Mouse (Mus musculus) intestine, embryonic 14.5 days (tissue): Measurements from ENCODE around the gene Eif3m. TPM values are rescaled to one million over a fixed set of nuclear protein-coding genes. Genes with fewer than 3 reads are reported as not detected.

ENCODE experiments used
- ATAC-seq: fragments of 200-750 bp; cut with Nextera tagmentation; replicated peaks from 2 replicates; pipeline ENCODE4 v1.8.0; 2017; ENCODE audit warnings: low read depth, moderate number of reproducible peaks, moderate TSS enrichment, moderate library complexity; ENCODE audit not compliant: low FRiP score, low TSS enrichment
- DNase-seq: peaks from one replicate; pipeline ENCODE4 v3.0.0-alpha.2; 2018; ENCODE audit warnings: low spot score
- H3K27ac ChIP-seq: fragments of 300-500 bp; sonication (generic); 2 replicates; pipeline ENCODE4 v1.5.1; 2014; ENCODE audit warnings: low read depth, mild to moderate bottlenecking, control low read depth
- H3K27me3 ChIP-seq: fragments of 300-500 bp; sonication (generic); replicated peaks from 2 replicates; pipeline ENCODE4 v1.6.1; 2014; ENCODE audit warnings: low read length, control low read depth; ENCODE audit not compliant: control insufficient read depth, insufficient read depth
- H3K36me3 ChIP-seq: fragments of 300-500 bp; sonication (generic); 2 replicates; pipeline ENCODE4 v1.6.1; 2014; ENCODE audit warnings: low read length, control low read depth; ENCODE audit not compliant: control insufficient read depth, insufficient read depth
- H3K4me1 ChIP-seq: fragments of 300-500 bp; sonication (generic); replicated peaks from 2 replicates; pipeline ENCODE4 v1.6.1; 2014; ENCODE audit warnings: low read length, control low read depth, mixed read lengths; ENCODE audit not compliant: control insufficient read depth, insufficient read depth
- H3K4me2 ChIP-seq: fragments of 300-500 bp; sonication (generic); 2 replicates; pipeline ENCODE4 v1.6.1; 2014; ENCODE audit warnings: low read length
- H3K4me3 ChIP-seq: fragments of 300-500 bp; sonication (generic); 2 replicates; pipeline ENCODE4 v1.5.1; 2014; ENCODE audit warnings: low read depth, low read length, control low read depth, mixed read lengths
- H3K9ac ChIP-seq: fragments of 300-500 bp; sonication (generic); 2 replicates; pipeline ENCODE4 v1.6.1; 2014; ENCODE audit warnings: mild to moderate bottlenecking, low read length
- H3K9me3 ChIP-seq: fragments of 300-500 bp; sonication (generic); 2 replicates; pipeline ENCODE4 v1.6.1; 2016; ENCODE audit warnings: low read length, control low read depth; ENCODE audit not compliant: control insufficient read depth
- WGBS: fragments of 180-500 bp; shearing (Covaris S2); extraction: QIAGEN DNeasy Blood & Tissue Kit; methylation state at CpG from one replicate; pipeline ENCODE4 v1.1.7; 2014; 5-methylcytosine and 5-hydroxymethylcytosine counted together
- polyA plus RNA-seq: library from polyadenylated mRNA; unstranded; fragments of >200 nt; fragmentation: Nextera tagmentation; extraction: Ambion mirVana; gene quantifications from 2 replicates; pipeline ENCODE4 v1.2.1, GENCODE M21; 2014

Gene Eif3m
- polyA plus RNA-seq, 1 experiment from 2014 or later: 303 TPM

DNA sequence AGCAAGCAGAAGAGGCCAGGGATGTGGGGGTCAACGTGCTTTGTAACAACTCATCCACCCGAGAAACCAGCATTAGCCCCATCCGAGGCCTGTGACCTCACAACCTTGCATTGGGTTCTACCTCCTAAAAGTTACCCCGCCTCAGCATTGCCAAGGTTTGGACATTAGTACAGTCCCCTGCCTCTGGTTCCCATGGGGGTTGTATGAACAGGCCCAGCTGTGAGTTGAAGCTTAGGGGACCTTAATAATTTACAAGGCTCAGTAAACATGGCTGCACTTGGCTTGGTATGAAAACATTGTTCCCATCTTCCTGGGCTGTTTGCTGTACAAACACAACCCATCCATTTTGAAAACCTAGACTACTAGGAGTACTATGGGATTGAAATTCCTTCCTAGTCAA, 6.9 kb upstream of the Eif3m start:
- no peak overlapping the region for H3K9ac ChIP-seq
- ATAC-seq (no peak), DNase-seq (no peak)
- no peaks in the 10 kb centered on the region for H3K4me1 ChIP-seq
- H3K4me2 ChIP-seq: no peak overlapping the region
- H3K4me3 ChIP-seq: no peak overlapping the region
- WGBS: 80% methylated on average over 4 of the region's 4 CpGs
- no peaks in the 10 kb centered on the region for H3K36me3 ChIP-seq
- H3K9me3 ChIP-seq: no peaks in the 10 kb centered on the region
- H3K27ac ChIP-seq: no peak overlapping the region
- H3K27me3 ChIP-seq: no peaks in the 10 kb centered on the region

DNA sequence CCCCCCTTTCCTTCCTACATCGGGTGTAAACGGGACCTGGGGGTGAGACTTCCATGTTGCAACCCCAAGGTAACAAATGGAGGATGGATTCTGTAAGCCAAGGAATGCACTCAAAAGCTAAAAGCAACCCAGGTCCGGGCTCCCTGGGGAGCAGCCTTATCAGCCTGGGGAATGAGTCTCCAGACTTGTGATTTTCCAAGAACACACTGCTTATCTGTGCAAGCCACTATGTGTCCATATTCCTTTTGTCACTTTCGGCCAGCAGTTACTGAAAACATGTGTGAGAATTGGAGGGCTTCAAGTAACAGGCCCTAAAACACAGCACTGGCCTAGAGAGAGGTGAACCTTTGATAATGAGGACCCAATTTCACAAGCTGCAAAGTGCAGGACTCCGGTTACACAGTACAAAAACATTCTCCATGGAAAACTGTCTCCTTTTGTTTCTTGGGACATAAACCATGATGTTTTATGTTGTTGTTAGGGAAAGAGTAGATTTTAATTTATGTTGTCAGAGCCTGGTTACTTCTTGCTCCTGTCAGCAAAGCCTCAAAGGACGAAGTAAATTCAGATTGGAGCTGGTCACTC, 6.2 kb upstream of the Eif3m start:
- H3K27me3 ChIP-seq: no peaks in the 10 kb centered on the region

DNA sequence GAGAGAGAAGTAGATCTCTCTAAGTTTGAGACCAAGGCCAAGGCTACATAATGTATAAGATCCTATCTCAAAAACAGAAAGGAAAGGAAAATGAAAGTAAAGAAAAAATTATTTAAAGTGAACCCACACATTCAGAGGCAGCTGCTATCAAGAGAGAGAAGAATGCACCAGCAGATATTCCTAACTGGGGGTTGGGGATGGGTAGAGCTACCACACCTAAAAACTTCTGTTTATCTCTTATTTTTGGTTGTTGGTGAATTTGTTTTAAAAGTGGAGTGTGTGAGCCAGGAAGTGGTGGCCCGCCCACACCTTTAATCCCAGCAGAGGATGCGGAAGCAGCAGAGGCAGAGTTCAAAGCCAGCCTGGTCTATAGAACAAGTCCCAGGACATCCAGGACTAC, 5.0 kb upstream of the Eif3m start:
- no peaks in the 10 kb centered on the region for H3K27me3 ChIP-seq
- no peak overlapping the region for H3K9ac ChIP-seq
- WGBS: 95% methylated on average over 2 of the region's 2 CpGs
- peaks cover 5% of the 10 kb centered on the region; the same call in 1 of the 2 replicates for H3K4me1 ChIP-seq
- DNase-seq (no peak), ATAC-seq (no peak)
- H3K36me3 ChIP-seq: no peaks in the 10 kb centered on the region
- no peak overlapping the region for H3K4me3 ChIP-seq
- no peak overlapping the region for H3K4me2 ChIP-seq
- no peak overlapping the region for H3K27ac ChIP-seq
- no peaks in the 10 kb centered on the region for H3K9me3 ChIP-seq

More for the DNA sequence above, 6.2 kb upstream of the Eif3m start:
- Histone ChIP-seq H3K36me3 (no peaks in the 10 kb centered on the region), H3K4me1 (no peaks in the 10 kb centered on the region), H3K4me2 (no peak overlapping the region), H3K27ac (no peak overlapping the region), H3K9ac (no peak overlapping the region), H3K4me3 (no peak overlapping the region), H3K9me3 (no peaks in the 10 kb centered on the region)
- no peak for ATAC-seq
- WGBS: 69% methylated on average over 6 of the region's 6 CpGs
- no peak for DNase-seq

DNA sequence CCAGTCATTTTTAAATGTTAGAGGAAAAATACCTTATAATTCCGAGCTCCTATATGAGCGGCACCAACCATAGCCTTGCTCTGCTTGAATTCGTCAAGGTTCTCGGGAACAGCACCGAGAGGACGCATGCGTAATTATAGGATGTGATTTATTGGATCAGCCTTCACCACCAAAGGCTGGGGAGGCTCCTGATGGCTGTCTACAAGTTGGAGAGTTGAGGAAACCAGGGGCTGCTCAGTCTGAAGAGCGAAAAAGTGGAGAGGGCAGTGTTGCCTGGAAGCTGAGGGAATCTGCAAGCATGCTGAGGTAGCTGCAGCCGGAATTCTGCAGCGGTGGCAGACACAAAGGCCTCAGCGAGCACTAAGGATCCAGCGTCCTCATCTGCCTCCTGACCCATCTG, 4.4 kb upstream of the Eif3m start:
- no peaks in the 10 kb centered on the region for H3K36me3 ChIP-seq
- H3K27ac ChIP-seq: no peak overlapping the region
- H3K4me2 ChIP-seq: no peak overlapping the region
- DNase-seq (no peak), ATAC-seq (no peak)
- no peaks in the 10 kb centered on the region for H3K9me3 ChIP-seq
- H3K9ac ChIP-seq: no peak overlapping the region
- H3K27me3 ChIP-seq: no peaks in the 10 kb centered on the region
- H3K4me3 ChIP-seq: no peak overlapping the region
- 62% methylated on average over 12 of the region's 12 CpGs for WGBS
- H3K4me1 ChIP-seq: peaks cover 5% of the 10 kb centered on the region; the same call in 1 of the 2 replicates

DNA sequence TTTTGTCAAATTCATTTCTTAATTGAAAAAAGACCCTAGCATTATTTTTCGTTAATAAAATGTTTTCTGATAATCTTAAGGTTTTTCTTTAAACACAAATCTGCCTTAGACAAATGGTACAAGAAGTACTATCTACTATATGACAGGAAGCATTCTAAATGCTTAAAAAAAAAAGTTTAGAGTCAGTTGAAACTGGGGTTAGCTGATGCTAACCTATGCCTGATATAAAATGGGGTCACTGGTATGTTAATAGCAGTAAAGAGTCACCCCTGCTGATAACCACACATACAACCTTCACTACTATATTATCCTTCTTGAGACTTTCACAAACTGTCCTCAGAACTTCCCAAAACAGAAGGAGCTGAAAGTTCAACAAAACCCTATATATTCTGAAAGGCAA, 2.6 kb upstream of the Eif3m start:
- WGBS: 87% methylated on average over 1 of the region's 1 CpGs

DNA sequence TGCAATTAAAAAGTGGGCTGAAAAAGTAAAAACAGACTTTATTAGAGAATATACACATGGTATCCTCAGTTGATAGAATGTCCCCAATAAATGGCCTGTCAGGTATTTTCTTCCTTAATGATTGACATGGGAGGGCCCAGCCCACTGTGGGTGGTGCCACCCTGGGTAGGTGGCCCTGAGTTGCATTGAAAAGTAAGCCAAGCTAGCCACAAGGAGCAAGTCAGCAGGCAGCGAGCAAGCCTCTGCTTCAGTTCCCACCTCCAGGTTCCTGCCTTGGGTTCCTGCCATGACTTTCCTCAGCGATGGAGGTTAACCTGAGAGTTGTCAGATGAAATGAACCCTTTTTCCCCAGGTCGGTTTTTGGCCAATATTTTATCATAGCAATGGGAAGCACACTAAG, 922 bp upstream of the Eif3m start:
- Histone ChIP-seq H3K27me3 (no peaks in the 10 kb centered on the region), H3K9ac (no peak overlapping the region), H3K36me3 (peaks cover 12% of the 10 kb centered on the region), H3K4me1 (peaks cover 12% of the 10 kb centered on the region; the same call in 1 of the 2 replicates), H3K9me3 (no peaks in the 10 kb centered on the region), H3K4me3 (no peak overlapping the region), H3K4me2 (peak overlapping the region; percentile 78; the same call in 1 of the 2 replicates), H3K27ac (no peak overlapping the region)
- DNase-seq (no peak), ATAC-seq (no peak)
- WGBS: 76% methylated on average over 3 of the region's 3 CpGs

More for the DNA sequence above, 2.6 kb upstream of the Eif3m start:
- Histone ChIP-seq H3K27me3 (no peaks in the 10 kb centered on the region), H3K4me1 (peaks cover 12% of the 10 kb centered on the region; the same call in 1 of the 2 replicates), H3K4me2 (no peak overlapping the region), H3K27ac (no peak overlapping the region), H3K36me3 (no peaks in the 10 kb centered on the region), H3K4me3 (no peak overlapping the region), H3K9me3 (no peaks in the 10 kb centered on the region), H3K9ac (no peak overlapping the region)
- DNase-seq (no peak), ATAC-seq (no peak)

DNA sequence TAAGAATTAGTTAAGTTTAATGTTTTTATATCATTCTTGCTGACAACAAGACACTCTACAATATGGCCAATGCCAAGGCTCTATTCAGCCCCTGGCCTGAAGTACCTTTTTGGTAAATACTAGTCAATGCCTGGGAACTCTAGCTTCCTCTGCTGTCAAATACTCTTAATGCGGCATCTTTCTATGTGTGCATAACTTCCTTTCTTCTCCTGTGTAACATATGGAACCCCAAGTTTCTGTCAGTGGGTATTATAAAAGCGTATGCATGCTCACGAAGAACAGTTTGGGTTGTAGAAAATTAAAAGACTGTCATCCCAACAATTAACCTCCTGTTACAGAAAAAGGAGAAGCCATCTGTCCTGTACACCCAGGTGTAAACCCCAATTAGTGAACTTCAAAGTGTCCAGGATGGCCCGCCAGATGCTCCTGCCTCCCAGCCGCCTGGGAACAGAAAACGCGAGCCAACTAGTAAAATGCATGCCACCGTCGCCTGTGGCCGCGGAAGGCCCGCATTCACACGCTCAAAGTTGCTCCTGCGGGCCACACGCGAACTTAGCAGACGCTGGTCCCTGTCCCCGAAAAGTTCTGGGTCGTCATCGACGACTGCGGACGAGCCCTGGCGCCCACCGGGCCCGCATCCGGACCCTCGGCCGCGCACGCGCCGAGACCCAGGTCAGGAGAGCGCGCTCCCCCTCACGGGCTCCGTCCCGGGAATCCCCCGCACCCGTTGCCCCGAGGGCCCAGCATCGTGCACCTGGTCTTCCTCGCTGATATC, 501 bp downstream of the Eif3m start:
- H3K4me2 ChIP-seq: peak overlapping the region; percentile 86
- H3K9me3 ChIP-seq: no peaks in the 10 kb centered on the region
- DNase-seq: no peak
- peaks cover 27% of the 10 kb centered on the region for H3K36me3 ChIP-seq
- H3K4me3 ChIP-seq: peak overlapping the region; percentile 97
- H3K27ac ChIP-seq: peak overlapping the region; percentile 76
- under 1% methylated on average over 43 of the region's 43 CpGs for WGBS
- H3K9ac ChIP-seq: peak overlapping the region; percentile 90
- ATAC-seq: peak; percentile 81; the same call in 1 of the 2 replicates
- H3K4me1 ChIP-seq: peaks cover 12% of the 10 kb centered on the region; the same call in 1 of the 2 replicates
- H3K27me3 ChIP-seq: no peaks in the 10 kb centered on the region

DNA sequence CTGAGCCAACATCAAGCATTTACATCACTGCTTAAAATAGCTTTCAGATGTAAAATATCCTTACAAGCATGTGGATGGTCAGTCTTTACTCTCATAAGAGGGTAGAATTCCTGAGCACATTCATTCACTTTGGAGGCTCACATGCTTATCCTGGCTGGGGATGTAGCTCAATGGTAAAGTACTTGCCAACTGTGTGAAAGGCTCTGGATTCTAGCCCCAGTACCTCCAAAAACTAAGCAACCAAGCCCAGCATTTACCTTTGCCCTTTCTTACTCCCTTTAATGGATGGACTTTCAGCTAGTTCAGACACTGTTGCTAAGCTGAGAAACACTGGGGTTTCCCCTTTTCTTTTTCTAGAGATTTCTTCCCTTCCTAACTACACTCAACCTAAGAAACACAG, 9.6 kb downstream of the Eif3m start:
- Histone ChIP-seq H3K9me3 (no peaks in the 10 kb centered on the region), H3K27ac (no peak overlapping the region), H3K4me3 (no peak overlapping the region), H3K4me2 (no peak overlapping the region), H3K27me3 (no peaks in the 10 kb centered on the region), H3K4me1 (no peaks in the 10 kb centered on the region), H3K36me3 (peaks cover 91% of the 10 kb centered on the region), H3K9ac (no peak overlapping the region)
- ATAC-seq (no peak), DNase-seq (no peak)

DNA sequence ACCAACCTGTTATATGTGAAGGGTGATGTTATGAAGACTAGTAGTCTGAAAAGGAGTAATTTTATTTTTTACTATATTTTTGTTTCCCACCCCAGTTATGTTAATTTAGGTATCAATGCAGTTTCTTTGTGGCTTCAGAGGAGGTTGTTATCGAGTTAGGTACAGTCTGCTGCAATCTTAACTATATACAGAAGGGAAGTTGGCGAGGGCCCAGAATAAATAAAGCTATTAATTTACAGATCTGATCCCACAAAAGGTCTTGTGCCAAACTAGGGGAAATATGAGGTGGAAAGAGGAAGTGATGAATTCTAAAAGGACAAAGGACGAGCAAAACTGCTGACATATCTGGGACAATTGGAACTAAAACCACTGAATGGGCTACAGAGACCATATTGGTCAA, 20.7 kb downstream of the Eif3m start:
- Histone ChIP-seq H3K36me3 (peaks cover 29% of the 10 kb centered on the region), H3K9ac (no peak overlapping the region), H3K27ac (no peak overlapping the region), H3K4me1 (no peaks in the 10 kb centered on the region; the same call in 1 of the 2 replicates), H3K27me3 (no peaks in the 10 kb centered on the region), H3K4me3 (no peak overlapping the region), H3K9me3 (no peaks in the 10 kb centered on the region), H3K4me2 (no peak overlapping the region)
- DNase-seq (no peak), ATAC-seq (no peak)
- WGBS: 76% methylated on average over 3 of the region's 3 CpGs
